Mouse (Mus musculus) gastrocnemius, adult 8-10 months (tissue): Measurements from ENCODE around the gene Slc30a9. TPM values are rescaled to one million over a fixed set of nuclear protein-coding genes. Genes with fewer than 3 reads are reported as not detected.

Source experiments
- DNase-seq, 2 experiments: peaks; one replicate each; pipeline ENCODE4 v3.0.0; 2022; ENCODE audit warnings: low spot score in 2 of 2
- total RNA-seq, 4 experiments: library from RNA; stranded (reverse); gene quantifications; 2 replicates each; pipeline ENCODE4 v1.2.4; 2022

Gene Slc30a9
- 100 to 1,000 TPM; 117 to 140 (median 130) TPM for total RNA-seq

- peak; percentile 84 to 87 for DNase-seq
Observed at GRCm38 (mm10) chr5:67306698-67307521, at the start of gene Slc30a9. Gene Slc30a9 (plus strand): TSS chr5:67306955.

- no peak for DNase-seq
Observed at GRCm38 (mm10) chr5:67258473-67258872, 48.3 kb upstream of the Slc30a9 start.

GRCm38 (mm10) chr5:67260159-67260530, 46.6 kb upstream of the Slc30a9 start:
- no peak for DNase-seq

GRCm38 (mm10) chr5:67260531-67261371, 46.0 kb upstream of the Slc30a9 start, which contains the start of gene Tmem33:
Gene Tmem33 (plus strand): TSS chr5:67260565.
- peak; percentile 86 to 89 for DNase-seq

GRCm38 (mm10) chr5:67262964-67263363, 43.8 kb upstream of the Slc30a9 start:
- DNase-seq = no peak

- no peak for DNase-seq
Observed at GRCm38 (mm10) chr5:67266106-67266505, 40.6 kb upstream of the Slc30a9 start.

GRCm38 (mm10) chr5:67269309-67269708, 37.4 kb upstream of the Slc30a9 start:
- no peak for DNase-seq

GRCm38 (mm10) chr5:67279407-67279806, 27.3 kb upstream of the Slc30a9 start:
- DNase-seq = no peak

- no peak for DNase-seq
Observed at GRCm38 (mm10) chr5:67279840-67280239, 26.9 kb upstream of the Slc30a9 start.

- DNase-seq = no peak
Observed at GRCm38 (mm10) chr5:67280400-67280799, 26.4 kb upstream of the Slc30a9 start.

- no peak for DNase-seq
Observed at GRCm38 (mm10) chr5:67295029-67295428, 11.7 kb upstream of the Slc30a9 start.

- DNase-seq = no peak
Observed at GRCm38 (mm10) chr5:67295682-67296081, 11.1 kb upstream of the Slc30a9 start.

- no peak for DNase-seq
Observed at GRCm38 (mm10) chr5:67296171-67296570, 10.6 kb upstream of the Slc30a9 start.

- no peak for DNase-seq
Observed at GRCm38 (mm10) chr5:67297026-67297813, 9.5 kb upstream of the Slc30a9 start.

- DNase-seq = no peak
Observed at GRCm38 (mm10) chr5:67299847-67300412, 6.8 kb upstream of the Slc30a9 start.

- DNase-seq = no peak
Observed at GRCm38 (mm10) chr5:67300926-67301597, 5.7 kb upstream of the Slc30a9 start.

GRCm38 (mm10) chr5:67301722-67302331, 4.9 kb upstream of the Slc30a9 start:
- no peak for DNase-seq

GRCm38 (mm10) chr5:67303816-67304215, 2.9 kb upstream of the Slc30a9 start:
- DNase-seq = no peak

GRCm38 (mm10) chr5:67307659-67308222, 986 bp downstream of the Slc30a9 start:
- no peak for DNase-seq
